Mouse (Mus musculus): ENCODE measurements around the gene Iqsec1.
A peak's percentile ranks its signal among the peaks of the same experiment; 100 is the strongest.

- peak; percentile 96 for TF ChIP-seq CTCF (IDR thresholded peaks at IDR 0.05; ENCODE audit: low read depth, low read length)
- no peak for TF ChIP-seq EP300 (IDR thresholded peaks at IDR 0.05; ENCODE audit: insufficient read depth, low read depth, low read length)
Observed at GRCm38 (mm10) chr6:90607196-90607595, 381.3 kb downstream of the Iqsec1 start.
